Mouse (Mus musculus) liver, adult 2 months (tissue): Measurements from ENCODE around the gene Timm8a2. TPM values are rescaled to one million over a fixed set of nuclear protein-coding genes. Genes with fewer than 3 reads are reported as not detected.

Experiments used
- DNase-seq: peaks from one replicate; pipeline ENCODE4 v3.0.0-alpha.2; 2011; ENCODE audit warnings: low read depth, low spot score; ENCODE audit errors: extremely low read depth
- H3K27ac ChIP-seq: fragments of 200-500 bp; replicated peaks from 2 replicates; pipeline ENCODE4 v1.5.1; 2012; ENCODE audit warnings: low read depth, mild to moderate bottlenecking, control low read depth, inconsistent platforms, low read length; ENCODE audit not compliant: insufficient read depth
- H3K27me3 ChIP-seq: fragments of 200-500 bp; 2 replicates; pipeline ENCODE4 v1.6.1; 2012; ENCODE audit warnings: mild to moderate bottlenecking, moderate library complexity, low read length, inconsistent platforms; ENCODE audit not compliant: control insufficient read depth, insufficient read depth
- H3K36me3 ChIP-seq: fragments of 200-500 bp; 2 replicates; pipeline ENCODE4 v1.6.1; 2012; ENCODE audit warnings: low read length, inconsistent platforms; ENCODE audit not compliant: control insufficient read depth, insufficient read depth
- H3K4me1 ChIP-seq: fragments of 200-500 bp; 2 replicates; pipeline ENCODE4 v1.6.1; 2011; ENCODE audit warnings: low read length; ENCODE audit not compliant: control insufficient read depth, insufficient read depth
- H3K4me3 ChIP-seq: fragments of 200-500 bp; 2 replicates; pipeline ENCODE4 v1.5.1; 2011; ENCODE audit warnings: low read depth, mild to moderate bottlenecking, control low read depth, low read length, moderate library complexity; ENCODE audit not compliant: insufficient read depth
- H3K79me2 ChIP-seq: fragments of 200-500 bp; 2 replicates; pipeline ENCODE4 v1.6.1; 2012; ENCODE audit warnings: inconsistent platforms, mild to moderate bottlenecking, low read length, moderate library complexity; ENCODE audit not compliant: control insufficient read depth, insufficient read depth
- H3K9ac ChIP-seq: fragments of 200-500 bp; 2 replicates; pipeline ENCODE4 v1.6.1; 2012; ENCODE audit warnings: low read depth, mild to moderate bottlenecking, control low read depth, inconsistent platforms, low read length
- CTCF ChIP-seq: fragments of 200-500 bp; IDR thresholded peaks from 2 replicates; pipeline ENCODE4 v1.5.1; 2011; ENCODE audit warnings: low read depth, low read length, control low read depth
- POLR2A ChIP-seq: fragments of 200-500 bp; IDR thresholded peaks from 2 replicates; pipeline ENCODE4 v1.6.1; 2011; ENCODE audit warnings: low read length, control low read depth; ENCODE audit not compliant: insufficient read depth; ENCODE audit errors: extremely low read depth
- WGBS: fragments of 180-500 bp; shearing (Covaris S2); methylation state at CpG from one replicate; pipeline ENCODE4 v1.1.7; 2018; 5-methylcytosine and 5-hydroxymethylcytosine counted together
- polyA plus RNA-seq: library from polyadenylated mRNA; depleted of rRNA; stranded (reverse); fragments of >200 nt; gene quantifications from 2 replicates; pipeline ENCODE4 v1.2.3, GENCODE M21; 2012
- total RNA-seq: library from RNA; depleted of rRNA; stranded (reverse); fragments of >200 nt; gene quantifications from 2 replicates; pipeline ENCODE4 v1.2.3, GENCODE M21; 2014

Gene Timm8a2
- total and polyA plus RNA-seq, 2 experiments, result not detected

GRCm38 (mm10) chr14:122069948-122070347 lies 35.5 kb downstream of the Timm8a2 start:
- 88% methylated on average over 3 of the region's 3 CpGs for WGBS
- no peak for DNase-seq
- H3K36me3 ChIP-seq, result no peaks in the 10 kb centered on the region
- H3K27me3 ChIP-seq, result no peaks in the 10 kb centered on the region
- H3K4me3 ChIP-seq, result no peak overlapping the region
- no peak for TF ChIP-seq POLR2A
- TF ChIP-seq CTCF, result no peak
- H3K79me2 ChIP-seq, result no peaks in the 10 kb centered on the region
- no peak overlapping the region for H3K9ac ChIP-seq
- H3K4me1 ChIP-seq, result peaks cover 8% of the 10 kb centered on the region
- no peak overlapping the region for H3K27ac ChIP-seq

- WGBS, result 87% methylated on average over 5 of the region's 5 CpGs
- no peak overlapping the region for H3K4me3 ChIP-seq
- H3K27ac ChIP-seq, result no peak overlapping the region
- no peak for TF ChIP-seq CTCF
- TF ChIP-seq POLR2A, result no peak
- no peak for DNase-seq
- no peaks in the 10 kb centered on the region for H3K27me3 ChIP-seq
- H3K4me1 ChIP-seq, result peaks cover 4% of the 10 kb centered on the region
- no peak overlapping the region for H3K9ac ChIP-seq
- H3K79me2 ChIP-seq, result no peaks in the 10 kb centered on the region
- no peaks in the 10 kb centered on the region for H3K36me3 ChIP-seq
These were observed 38.9 kb downstream of the Timm8a2 start for GRCm38 (mm10) chr14:122073422-122073821.

GRCm38 (mm10) chr14:122074360-122074759 lies 39.9 kb downstream of the Timm8a2 start:
- no peak overlapping the region for H3K27ac ChIP-seq
- no peak overlapping the region for H3K4me3 ChIP-seq
- H3K9ac ChIP-seq, result no peak overlapping the region
- TF ChIP-seq POLR2A, result no peak
- no peak for TF ChIP-seq CTCF
- H3K36me3 ChIP-seq, result no peaks in the 10 kb centered on the region
- DNase-seq, result no peak
- H3K4me1 ChIP-seq, result no peaks in the 10 kb centered on the region; the same call in 1 of the 2 replicates
- no peaks in the 10 kb centered on the region for H3K27me3 ChIP-seq
- 78% methylated on average over 10 of the region's 10 CpGs for WGBS
- no peaks in the 10 kb centered on the region for H3K79me2 ChIP-seq

- no peaks in the 10 kb centered on the region for H3K36me3 ChIP-seq
- TF ChIP-seq CTCF (no peak), POLR2A (no peak)
These were observed 41.2 kb downstream of the Timm8a2 start for GRCm38 (mm10) chr14:122075485-122076200.

GRCm38 (mm10) chr14:122077017-122077416 lies 42.5 kb downstream of the Timm8a2 start:
- 86% methylated on average over 3 of the region's 3 CpGs for WGBS
- Histone ChIP-seq H3K36me3 (no peaks in the 10 kb centered on the region), H3K79me2 (no peaks in the 10 kb centered on the region), H3K27ac (no peak overlapping the region), H3K9ac (no peak overlapping the region), H3K27me3 (no peaks in the 10 kb centered on the region), H3K4me1 (no peaks in the 10 kb centered on the region; the same call in none of the 2 replicates), H3K4me3 (no peak overlapping the region)
- TF ChIP-seq CTCF (no peak), POLR2A (no peak)
- no peak for DNase-seq

More at GRCm38 (mm10) chr14:122075485-122076200, 41.2 kb downstream of the Timm8a2 start:
- Histone ChIP-seq H3K4me3 (no peak overlapping the region), H3K27ac (no peak overlapping the region), H3K4me1 (no peaks in the 10 kb centered on the region; the same call in none of the 2 replicates), H3K9ac (no peak overlapping the region), H3K27me3 (no peaks in the 10 kb centered on the region), H3K79me2 (no peaks in the 10 kb centered on the region)
- peak; percentile 10 for DNase-seq
- 81% methylated on average over 21 of the region's 21 CpGs for WGBS

- 41% methylated on average over 6 of the region's 6 CpGs for WGBS
- no peaks in the 10 kb centered on the region for H3K79me2 ChIP-seq
- H3K9ac ChIP-seq, result no peak overlapping the region
- H3K4me1 ChIP-seq, result no peaks in the 10 kb centered on the region; the same call in none of the 2 replicates
- no peaks in the 10 kb centered on the region for H3K36me3 ChIP-seq
- no peaks in the 10 kb centered on the region for H3K27me3 ChIP-seq
- no peak overlapping the region for H3K27ac ChIP-seq
- TF ChIP-seq CTCF (peak; percentile 68), POLR2A (no peak)
- H3K4me3 ChIP-seq, result no peak overlapping the region
- peak; percentile 28 for DNase-seq
These were observed 45.0 kb downstream of the Timm8a2 start for GRCm38 (mm10) chr14:122079428-122079827.
